Mouse (Mus musculus): ENCODE data around the gene Tnip2. TPM values are rescaled to one million over a fixed set of nuclear protein-coding genes. Genes with fewer than 3 reads are reported as not detected.

The Tnip2 gene
- polyA plus RNA-seq, 1 experiment from 2014 or later, result 22.6 TPM

DNA sequence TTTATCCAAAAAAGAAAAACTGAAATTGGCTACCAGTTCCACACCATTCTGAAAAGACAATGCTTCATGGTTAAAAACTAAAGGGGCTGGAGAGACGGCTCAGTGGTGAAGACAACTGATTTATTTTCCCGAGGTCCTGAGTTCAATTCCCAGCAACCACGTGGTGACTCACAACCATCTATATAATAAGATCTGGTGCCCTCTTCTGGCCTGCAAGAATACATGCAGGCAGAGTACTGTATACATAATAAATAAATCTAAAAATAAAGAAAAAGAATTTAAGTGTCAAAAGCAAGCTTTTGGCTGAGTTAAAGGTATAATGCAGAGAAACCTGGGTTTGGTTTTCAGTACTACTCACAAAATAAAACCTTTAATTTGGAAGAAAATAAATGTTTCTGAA is 32.9 kb downstream of the Tnip2 start:
- Histone ChIP-seq H3K27me3 (ENCODE audit: insufficient read depth, low read length) (no peaks in the 10 kb centered on the region), H3K4me1 (ENCODE audit: insufficient read depth, low read length) (no peaks in the 10 kb centered on the region), H3K27ac (ENCODE audit: low read length) (no peak overlapping the region), H3K36me3 (ENCODE audit: insufficient read depth, low read length) (peaks cover 54% of the 10 kb centered on the region), H3K4me2 (replicated peaks; ENCODE audit: low read depth, low read length) (no peak overlapping the region), H3K9me3 (ENCODE audit: low read length) (no peaks in the 10 kb centered on the region), H3K9ac (replicated peaks; ENCODE audit: low read length) (no peak overlapping the region), H3K4me3 (ENCODE audit: low read length) (no peak overlapping the region)
- no peak for ATAC-seq (ENCODE audit: low FRiP score, low TSS enrichment)
- WGBS, result 75% methylated on average over 3 of the region's 3 CpGs

DNA sequence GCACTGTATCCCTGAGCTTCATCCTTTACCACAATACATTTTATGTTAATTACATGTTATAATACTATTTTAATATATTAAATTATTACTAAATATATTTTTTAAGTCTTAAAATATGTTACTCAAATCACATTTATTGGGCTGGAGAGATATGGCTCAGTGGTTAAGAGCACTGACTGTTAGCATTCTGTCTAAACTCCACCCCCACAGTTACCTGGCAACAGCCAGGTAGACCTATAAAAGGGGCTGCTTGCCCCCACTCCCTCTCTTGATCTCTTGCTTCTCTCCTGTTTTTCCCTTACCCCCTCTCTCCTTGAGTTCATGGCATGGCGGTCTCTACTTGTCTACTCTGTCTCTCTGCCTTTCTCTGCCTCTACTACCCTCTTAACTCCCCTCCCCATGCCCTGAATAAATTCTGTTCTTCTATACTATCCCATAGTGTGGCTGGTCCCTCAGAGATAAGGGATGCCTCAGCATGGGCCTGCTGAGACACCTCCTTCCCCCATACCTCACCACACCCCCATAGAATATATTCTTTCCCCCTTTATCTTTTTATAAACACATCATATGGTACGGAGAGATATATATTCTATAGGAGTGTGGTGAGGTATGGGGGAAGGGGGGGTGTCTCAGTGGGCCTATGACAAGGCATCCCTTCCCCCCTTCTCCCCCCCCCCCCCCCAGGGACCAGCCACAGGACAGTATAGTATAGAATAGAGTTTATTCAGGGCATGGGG is 45.6 kb downstream of the Tnip2 start:
- Histone ChIP-seq H3K27ac (ENCODE audit: low read length) (no peak overlapping the region), H3K27me3 (ENCODE audit: insufficient read depth, low read length) (no peaks in the 10 kb centered on the region), H3K9ac (replicated peaks; ENCODE audit: low read length) (no peak overlapping the region), H3K36me3 (ENCODE audit: insufficient read depth, low read length) (peaks cover 38% of the 10 kb centered on the region), H3K9me3 (ENCODE audit: low read length) (no peaks in the 10 kb centered on the region), H3K4me1 (ENCODE audit: insufficient read depth, low read length) (no peaks in the 10 kb centered on the region), H3K4me2 (replicated peaks; ENCODE audit: low read depth, low read length) (no peak overlapping the region), H3K4me3 (ENCODE audit: low read length) (no peak overlapping the region)
- ATAC-seq (ENCODE audit: low FRiP score, low TSS enrichment), result peak; percentile 39; the same call in 1 of the 2 replicates
- 100% methylated on average over 2 of the region's 2 CpGs for WGBS

DNA sequence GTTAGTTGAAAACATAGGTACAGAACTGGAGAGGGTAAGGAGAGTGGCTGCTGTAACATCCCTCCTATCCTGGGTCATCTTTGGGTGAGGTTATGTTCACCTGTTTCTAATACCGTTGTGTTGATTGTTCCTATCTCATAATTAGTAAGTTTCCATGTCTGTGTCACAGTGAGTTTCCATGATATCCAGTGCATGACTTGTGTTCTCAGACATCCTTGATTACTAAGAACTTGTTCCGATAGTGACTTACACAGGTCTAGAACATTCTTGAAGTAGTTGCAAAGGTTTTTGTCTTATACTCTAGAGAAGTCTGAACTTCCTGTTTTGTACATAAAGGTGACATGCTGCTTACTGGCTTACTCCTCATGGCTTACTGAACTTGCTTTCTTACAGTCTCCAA is 47.1 kb downstream of the Tnip2 start:
- 92% methylated on average over 2 of the region's 2 CpGs for WGBS
- no peak overlapping the region for H3K27ac ChIP-seq (ENCODE audit: low read length)
- no peak overlapping the region for H3K4me2 ChIP-seq (replicated peaks; ENCODE audit: low read depth, low read length)
- no peak for ATAC-seq (ENCODE audit: low FRiP score, low TSS enrichment)
- no peaks in the 10 kb centered on the region for H3K4me1 ChIP-seq (ENCODE audit: insufficient read depth, low read length)
- H3K4me3 ChIP-seq (ENCODE audit: low read length), result no peak overlapping the region
- peaks cover 40% of the 10 kb centered on the region for H3K36me3 ChIP-seq (ENCODE audit: insufficient read depth, low read length)
- no peaks in the 10 kb centered on the region for H3K9me3 ChIP-seq (ENCODE audit: low read length)
- no peak overlapping the region for H3K9ac ChIP-seq (replicated peaks; ENCODE audit: low read length)
- H3K27me3 ChIP-seq (ENCODE audit: insufficient read depth, low read length), result no peaks in the 10 kb centered on the region

DNA sequence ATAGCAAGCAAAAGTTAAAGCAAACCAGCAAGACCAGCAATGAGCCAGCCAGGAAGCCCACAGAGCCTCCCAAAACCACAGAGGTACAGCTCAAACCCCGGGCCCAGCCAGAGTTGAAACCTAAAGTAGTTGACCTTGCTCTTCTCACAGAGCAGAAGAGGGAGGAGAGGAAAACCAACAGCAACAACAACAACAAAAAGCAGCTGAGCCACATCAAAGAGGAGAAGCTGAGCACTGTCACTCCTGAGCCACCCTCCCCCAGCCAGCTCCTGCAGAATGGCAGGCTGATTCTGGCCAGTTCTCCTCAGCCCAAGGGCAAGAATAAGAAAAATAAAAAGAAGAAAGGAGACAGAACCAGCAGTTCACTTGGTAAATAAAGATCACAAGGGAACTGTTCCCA is 47.7 kb downstream of the Tnip2 start:
- H3K4me2 ChIP-seq (replicated peaks; ENCODE audit: low read depth, low read length), result no peak overlapping the region
- H3K4me3 ChIP-seq (ENCODE audit: low read length), result no peak overlapping the region
- H3K27me3 ChIP-seq (ENCODE audit: insufficient read depth, low read length), result no peaks in the 10 kb centered on the region
- no peaks in the 10 kb centered on the region for H3K4me1 ChIP-seq (ENCODE audit: insufficient read depth, low read length)
- H3K9ac ChIP-seq (replicated peaks; ENCODE audit: low read length), result no peak overlapping the region
- no peak overlapping the region for H3K27ac ChIP-seq (ENCODE audit: low read length)
- WGBS, result 60% methylated on average over 1 of the region's 1 CpGs
- H3K36me3 ChIP-seq (ENCODE audit: insufficient read depth, low read length), result peaks cover 44% of the 10 kb centered on the region
- H3K9me3 ChIP-seq (ENCODE audit: low read length), result no peaks in the 10 kb centered on the region
- ATAC-seq (ENCODE audit: low FRiP score, low TSS enrichment), result no peak

DNA sequence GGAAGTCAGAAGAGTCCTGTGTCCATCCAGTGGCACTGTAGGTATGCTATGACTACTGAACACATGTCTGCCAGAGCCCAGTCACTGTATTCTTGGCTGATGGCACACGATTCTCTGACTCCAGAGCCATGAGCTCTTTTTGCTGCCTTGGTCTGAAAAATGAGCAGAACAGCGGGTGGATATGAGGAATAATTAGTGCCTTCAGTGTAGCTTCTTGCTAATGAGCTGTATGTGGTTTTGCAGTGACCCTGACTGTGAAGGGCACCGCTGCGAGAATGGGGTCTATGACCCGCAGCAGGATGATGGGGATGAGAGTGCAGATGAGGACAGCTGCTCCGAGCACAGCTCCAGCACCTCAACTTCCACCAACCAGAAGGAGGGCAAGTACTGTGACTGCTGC is 52.0 kb downstream of the Tnip2 start:
- Histone ChIP-seq H3K27ac (ENCODE audit: low read length) (no peak overlapping the region), H3K4me1 (ENCODE audit: insufficient read depth, low read length) (no peaks in the 10 kb centered on the region), H3K4me2 (replicated peaks; ENCODE audit: low read depth, low read length) (no peak overlapping the region), H3K9ac (replicated peaks; ENCODE audit: low read length) (no peak overlapping the region), H3K9me3 (ENCODE audit: low read length) (no peaks in the 10 kb centered on the region), H3K27me3 (ENCODE audit: insufficient read depth, low read length) (no peaks in the 10 kb centered on the region), H3K36me3 (ENCODE audit: insufficient read depth, low read length) (peaks cover 73% of the 10 kb centered on the region), H3K4me3 (ENCODE audit: low read length) (no peak overlapping the region)
- 96% methylated on average over 6 of the region's 6 CpGs for WGBS
- no peak for ATAC-seq (ENCODE audit: low FRiP score, low TSS enrichment)

DNA sequence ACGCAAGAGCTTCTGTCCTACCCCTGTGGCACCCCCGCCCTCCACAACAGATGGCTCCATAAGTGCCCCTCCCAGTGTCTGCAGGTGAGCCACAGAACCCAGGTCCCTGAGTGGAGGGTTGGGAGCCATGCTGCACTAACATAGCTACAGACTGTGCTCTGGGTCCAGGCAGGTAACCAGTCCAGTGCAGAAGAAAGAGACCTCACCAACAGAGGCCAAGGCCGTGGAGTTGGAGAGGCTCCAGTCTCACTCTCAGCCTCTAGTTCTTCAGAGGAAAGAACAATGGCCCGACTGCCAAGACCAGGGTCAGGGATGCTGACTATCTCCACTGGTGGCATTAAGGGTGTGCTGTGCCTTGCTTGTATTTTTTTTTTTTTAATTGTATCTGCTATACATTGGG is 52.5 kb downstream of the Tnip2 start:
- Histone ChIP-seq H3K4me3 (ENCODE audit: low read length) (no peak overlapping the region), H3K9me3 (ENCODE audit: low read length) (no peaks in the 10 kb centered on the region), H3K9ac (replicated peaks; ENCODE audit: low read length) (no peak overlapping the region), H3K36me3 (ENCODE audit: insufficient read depth, low read length) (peaks cover 68% of the 10 kb centered on the region), H3K27ac (ENCODE audit: low read length) (no peak overlapping the region), H3K27me3 (ENCODE audit: insufficient read depth, low read length) (no peaks in the 10 kb centered on the region), H3K4me2 (replicated peaks; ENCODE audit: low read depth, low read length) (no peak overlapping the region), H3K4me1 (ENCODE audit: insufficient read depth, low read length) (no peaks in the 10 kb centered on the region)
- 93% methylated on average over 4 of the region's 4 CpGs for WGBS
- no peak for ATAC-seq (ENCODE audit: low FRiP score, low TSS enrichment)

DNA sequence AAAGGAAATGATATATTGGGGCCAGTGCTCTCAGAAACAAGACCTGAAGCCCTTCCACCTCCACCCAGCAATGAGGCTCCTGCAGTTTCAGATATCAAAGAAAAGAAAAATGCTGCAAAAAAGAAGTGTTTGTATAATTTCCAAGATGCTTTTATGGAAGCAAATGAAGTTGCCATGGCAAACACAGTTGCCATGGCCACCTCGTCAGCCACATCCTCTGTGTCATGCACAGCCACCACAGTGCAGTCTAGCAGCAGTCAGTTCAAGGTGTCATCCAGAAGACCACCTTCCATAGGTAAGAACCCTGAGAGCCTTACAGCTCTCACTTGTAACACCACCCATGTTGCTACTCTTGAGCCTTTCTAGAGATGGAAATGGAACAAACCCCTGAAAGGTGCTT is 54.8 kb downstream of the Tnip2 start:
- H3K4me1 ChIP-seq (ENCODE audit: insufficient read depth, low read length), result no peaks in the 10 kb centered on the region
- H3K4me3 ChIP-seq (ENCODE audit: low read length), result no peak overlapping the region
- H3K4me2 ChIP-seq (replicated peaks; ENCODE audit: low read depth, low read length), result no peak overlapping the region
- peaks cover 50% of the 10 kb centered on the region for H3K36me3 ChIP-seq (ENCODE audit: insufficient read depth, low read length)
- 80% methylated on average over 1 of the region's 1 CpGs for WGBS
- ATAC-seq (ENCODE audit: low FRiP score, low TSS enrichment), result no peak
- no peaks in the 10 kb centered on the region for H3K27me3 ChIP-seq (ENCODE audit: insufficient read depth, low read length)
- no peaks in the 10 kb centered on the region for H3K9me3 ChIP-seq (ENCODE audit: low read length)
- no peak overlapping the region for H3K9ac ChIP-seq (replicated peaks; ENCODE audit: low read length)
- H3K27ac ChIP-seq (ENCODE audit: low read length), result no peak overlapping the region

DNA sequence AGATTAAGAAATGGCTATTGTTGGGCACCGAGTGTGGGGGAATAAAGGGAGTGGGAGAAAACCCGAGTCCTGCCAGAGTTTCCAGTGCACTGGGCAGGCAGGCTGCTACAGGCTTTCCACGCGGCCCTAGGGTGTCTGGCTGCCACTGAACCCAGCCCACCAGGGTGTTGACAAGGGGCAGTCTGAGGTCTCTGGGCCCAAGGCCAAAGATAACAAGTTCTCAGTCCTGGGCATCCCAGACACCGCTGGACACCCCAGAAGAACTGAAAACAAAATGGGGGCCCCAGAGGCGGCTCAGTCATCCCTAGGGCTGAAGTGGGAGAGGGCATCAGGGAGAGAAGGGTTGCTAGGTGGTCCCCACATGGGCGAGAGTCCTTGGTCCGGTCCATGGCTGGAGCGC is 67.6 kb downstream of the Tnip2 start:
- Histone ChIP-seq H3K27me3 (ENCODE audit: insufficient read depth, low read length) (no peaks in the 10 kb centered on the region), H3K4me1 (ENCODE audit: insufficient read depth, low read length) (no peaks in the 10 kb centered on the region), H3K4me2 (replicated peaks; ENCODE audit: low read depth, low read length) (no peak overlapping the region), H3K36me3 (ENCODE audit: insufficient read depth, low read length) (peaks cover 52% of the 10 kb centered on the region), H3K27ac (ENCODE audit: low read length) (no peak overlapping the region), H3K4me3 (ENCODE audit: low read length) (no peak overlapping the region), H3K9ac (replicated peaks; ENCODE audit: low read length) (no peak overlapping the region), H3K9me3 (ENCODE audit: low read length) (no peaks in the 10 kb centered on the region)
- WGBS, result 74% methylated on average over 9 of the region's 9 CpGs
- no peak for ATAC-seq (ENCODE audit: low FRiP score, low TSS enrichment)

Other genes with a start within 250 kb of the Tnip2 start
- 0.21 and 0.34 TPM in 2 replicates for gene Zfyve28, start 225.5 kb downstream of the Tnip2 start, polyA plus RNA-seq (2015; fragmentation: Nextera tagmentation; extraction: Ambion mirVana)
- gene Cfap99, start 225.4 kb downstream of the Tnip2 start, polyA plus RNA-seq (2015; fragmentation: Nextera tagmentation; extraction: Ambion mirVana), result not detected in 2 replicates
- gene Rnf4, start 177.7 kb downstream of the Tnip2 start, polyA plus RNA-seq (2015; fragmentation: Nextera tagmentation; extraction: Ambion mirVana), result 192 and 196 TPM in 2 replicates
- 10.1 and 11.4 TPM in 2 replicates for gene Fam193a, start 144.1 kb downstream of the Tnip2 start, polyA plus RNA-seq (2015; fragmentation: Nextera tagmentation; extraction: Ambion mirVana)
- gene Sh3bp2, start 11.8 kb upstream of the Tnip2 start, polyA plus RNA-seq (2015; fragmentation: Nextera tagmentation; extraction: Ambion mirVana), result 5.6 and 9.5 TPM in 2 replicates
- gene Add1, start 59.7 kb upstream of the Tnip2 start, polyA plus RNA-seq (2015; fragmentation: Nextera tagmentation; extraction: Ambion mirVana), result 217 and 219 TPM in 2 replicates
- gene Mfsd10, start 123.2 kb upstream of the Tnip2 start, polyA plus RNA-seq (2015; fragmentation: Nextera tagmentation; extraction: Ambion mirVana), result 154 and 156 TPM in 2 replicates
- 24.5 and 24.8 TPM in 2 replicates for gene Nop14, start 146.2 kb upstream of the Tnip2 start, polyA plus RNA-seq (2015; fragmentation: Nextera tagmentation; extraction: Ambion mirVana)
- gene Grk4, start 146.4 kb upstream of the Tnip2 start, polyA plus RNA-seq (2015; fragmentation: Nextera tagmentation; extraction: Ambion mirVana), result 2.3 and 2.7 TPM in 2 replicates
- gene Htt, start 247.7 kb upstream of the Tnip2 start, polyA plus RNA-seq (2015; fragmentation: Nextera tagmentation; extraction: Ambion mirVana), result 11.1 and 13.9 TPM in 2 replicates

Measured in kidney, embryonic 16.5 days (tissue).